Mouse (Mus musculus) liver, embryonic 12.5 days (tissue): ENCODE results near the gene Ccdc122. TPM values are rescaled to one million over a fixed set of nuclear protein-coding genes. Genes with fewer than 3 reads are reported as not detected.

Experiments used
- ATAC-seq: fragments of 200-750 bp; cut with Nextera tagmentation; 2 replicates; pipeline ENCODE4 v1.8.0; 2017; ENCODE audit warnings: moderate number of reproducible peaks, mild to moderate bottlenecking, moderate library complexity
- H3K27ac ChIP-seq: fragments of 300-500 bp; sonication (generic); 2 replicates; pipeline ENCODE4 v1.5.1; 2016; ENCODE audit warnings: mild to moderate bottlenecking
- H3K27me3 ChIP-seq: fragments of 300-500 bp; sonication (generic); replicated peaks from 2 replicates; pipeline ENCODE4 v1.6.1; 2016; ENCODE audit warnings: mild to moderate bottlenecking, moderate library complexity
- H3K36me3 ChIP-seq: fragments of 300-500 bp; sonication (generic); 2 replicates; pipeline ENCODE4 v1.6.1; 2016; ENCODE audit warnings: mild to moderate bottlenecking, moderate library complexity
- H3K4me1 ChIP-seq: fragments of 300-500 bp; sonication (generic); 2 replicates; pipeline ENCODE4 v1.6.1; 2016
- H3K4me2 ChIP-seq: fragments of 300-500 bp; sonication (generic); 2 replicates; pipeline ENCODE4 v1.6.1; 2016; ENCODE audit warnings: mild to moderate bottlenecking, moderate library complexity
- H3K4me3 ChIP-seq: fragments of 300-500 bp; sonication (generic); 2 replicates; pipeline ENCODE4 v1.5.1; 2016; ENCODE audit warnings: mild to moderate bottlenecking, moderate library complexity
- H3K9ac ChIP-seq: fragments of 300-500 bp; sonication (generic); 2 replicates; pipeline ENCODE4 v1.6.1; 2016; ENCODE audit warnings: mild to moderate bottlenecking, moderate library complexity
- H3K9me3 ChIP-seq: fragments of 300-500 bp; sonication (generic); replicated peaks from 2 replicates; pipeline ENCODE4 v1.6.1; 2016; ENCODE audit warnings: mild to moderate bottlenecking, moderate library complexity
- WGBS: fragments of 180-500 bp; shearing (Covaris S2); methylation state at CpG from one replicate; pipeline ENCODE4 v1.1.7; 2016; ENCODE audit not compliant: insufficient replicate concordance; 5-methylcytosine and 5-hydroxymethylcytosine counted together
- polyA plus RNA-seq: library from polyadenylated mRNA; unstranded; fragments of >200 nt; fragmentation: Nextera tagmentation; extraction: Ambion mirVana; gene quantifications from 2 replicates; pipeline ENCODE4 v1.2.1, GENCODE M21; 2016

Ccdc122 gene
- polyA plus RNA-seq, 1 experiment from 2014 or later, result 2.2 TPM

DNA sequence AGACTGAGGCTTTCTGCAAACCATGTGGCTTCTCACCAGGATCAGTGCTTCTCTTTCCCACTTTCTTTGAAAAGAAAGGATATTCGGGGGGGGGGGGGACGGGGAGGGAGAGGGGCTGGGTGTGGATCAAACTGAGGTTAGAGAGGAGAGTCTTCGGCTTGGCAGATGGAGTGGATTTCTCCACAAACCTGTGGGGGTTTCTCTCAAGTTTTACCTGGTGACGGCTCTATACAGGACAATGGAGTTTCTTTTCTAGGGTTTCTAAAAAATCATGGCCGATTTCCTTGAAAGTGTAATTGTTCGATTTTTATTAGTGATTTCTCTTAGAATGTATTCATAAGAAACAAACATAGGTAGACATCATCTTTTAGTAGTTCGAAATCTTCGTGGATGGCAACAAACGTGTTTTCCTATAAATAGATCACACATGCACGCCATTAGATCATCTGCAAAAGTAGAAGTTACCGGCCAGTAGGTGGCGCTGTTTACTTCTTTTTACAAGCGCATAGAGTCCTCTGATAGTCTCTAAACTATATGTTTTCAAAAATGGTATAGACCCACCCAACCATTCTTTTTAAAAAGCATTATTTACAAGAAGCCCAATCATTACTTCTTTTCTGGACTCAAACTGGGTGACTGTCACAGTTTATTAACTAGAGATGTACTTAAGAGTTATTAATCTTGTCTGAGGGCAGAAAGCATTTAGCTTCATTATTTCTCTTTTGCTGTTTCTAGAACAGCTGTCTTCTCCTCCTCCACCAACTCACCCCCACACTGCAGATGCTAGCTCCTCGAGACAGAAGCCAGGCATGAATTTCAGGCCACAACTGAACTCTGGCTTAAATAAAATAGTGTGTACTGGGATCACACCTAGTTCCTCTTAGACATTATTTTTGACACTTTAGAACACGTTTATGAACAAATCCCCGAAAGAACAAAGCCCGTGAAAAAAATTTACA lies 105.0 kb downstream of the Ccdc122 start:
- H3K4me1 ChIP-seq, result 0 out of 2 replicates have a peak, but pooled peaks cover 5% of the 10 kb centered on the region
- H3K4me2 ChIP-seq, result no peak overlapping the region
- no peaks in the 10 kb centered on the region for H3K27me3 ChIP-seq
- no peaks in the 10 kb centered on the region for H3K9me3 ChIP-seq
- no peak overlapping the region for H3K9ac ChIP-seq
- 28% methylated on average over 17 of the region's 17 CpGs for WGBS
- no peak for ATAC-seq
- H3K4me3 ChIP-seq, result no peak overlapping the region
- H3K36me3 ChIP-seq, result no peaks in the 10 kb centered on the region
- H3K27ac ChIP-seq, result no peak overlapping the region

DNA sequence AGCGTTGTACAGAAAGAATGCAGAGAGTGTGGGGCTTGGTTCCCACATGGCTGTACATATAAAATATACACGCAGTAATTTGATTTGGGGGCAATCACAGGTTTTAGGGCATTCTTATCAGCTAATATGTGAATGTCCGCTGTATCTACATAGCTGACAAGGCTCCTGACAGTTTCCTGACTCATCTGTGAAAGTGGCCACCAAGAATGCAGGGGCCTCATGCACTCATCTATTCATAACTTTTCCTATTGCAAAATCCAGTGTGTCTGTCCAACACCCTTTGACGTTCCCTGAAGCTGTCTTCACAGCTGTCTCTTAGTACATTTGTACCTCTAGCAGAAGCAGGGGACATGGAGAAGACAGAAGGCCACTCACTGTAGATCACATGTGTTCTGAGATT lies 108.5 kb downstream of the Ccdc122 start:
- Histone ChIP-seq H3K36me3 (no peaks in the 10 kb centered on the region), H3K27ac (no peak overlapping the region), H3K4me3 (no peak overlapping the region), H3K27me3 (no peaks in the 10 kb centered on the region), H3K4me1 (0 out of 2 replicates have a peak, but pooled peaks cover 5% of the 10 kb centered on the region), H3K4me2 (no peak overlapping the region), H3K9ac (no peak overlapping the region), H3K9me3 (no peaks in the 10 kb centered on the region)
- ATAC-seq, result no peak
- WGBS, result 47% methylated on average over 4 of the region's 4 CpGs

DNA sequence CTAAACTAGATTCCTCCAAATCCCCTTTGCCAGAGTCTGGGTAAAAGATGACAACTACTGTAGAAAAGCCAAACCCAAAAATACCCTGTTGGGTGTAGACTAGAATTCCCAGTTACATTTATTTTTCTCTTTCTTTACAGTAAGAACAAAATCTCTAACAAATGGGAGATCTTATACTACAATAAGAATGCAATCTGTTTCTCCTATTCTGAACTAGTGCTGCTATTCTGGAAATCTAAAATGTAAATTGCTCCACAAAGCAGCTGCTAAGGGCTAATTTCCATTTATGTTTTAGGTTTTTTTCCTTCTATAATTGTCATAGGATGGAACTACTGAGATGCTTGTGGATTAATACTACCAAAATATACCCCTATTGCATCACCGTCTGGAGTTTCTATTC lies 111.1 kb downstream of the Ccdc122 start:
- 91% methylated on average over 1 of the region's 1 CpGs for WGBS
- Histone ChIP-seq H3K9ac (no peak overlapping the region), H3K27me3 (no peaks in the 10 kb centered on the region), H3K4me2 (no peak overlapping the region), H3K4me1 (0 out of 2 replicates have a peak, but pooled peaks cover 5% of the 10 kb centered on the region), H3K9me3 (no peaks in the 10 kb centered on the region), H3K36me3 (no peaks in the 10 kb centered on the region), H3K4me3 (no peak overlapping the region), H3K27ac (no peak overlapping the region)
- ATAC-seq, result no peak

DNA sequence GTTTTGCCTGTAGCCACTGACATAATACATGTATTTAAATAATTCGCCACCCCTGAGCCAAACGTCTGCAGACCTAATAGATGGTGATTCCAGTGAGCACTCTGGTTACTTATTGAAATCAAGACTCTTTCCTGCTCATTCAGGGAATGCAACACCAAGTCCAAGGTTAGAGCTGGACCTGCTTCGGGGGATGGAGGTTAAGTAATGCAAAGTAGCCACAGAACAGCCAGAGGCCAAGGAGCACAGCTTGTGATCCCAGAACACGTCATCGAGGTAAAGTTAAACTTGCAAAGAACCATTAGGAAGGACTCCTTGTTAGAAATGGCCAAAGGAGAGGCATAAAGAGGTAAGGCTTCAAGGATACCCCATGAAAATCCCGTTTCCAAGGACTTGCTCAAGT lies 114.0 kb downstream of the Ccdc122 start:
- Histone ChIP-seq H3K9me3 (no peaks in the 10 kb centered on the region), H3K27ac (no peak overlapping the region), H3K4me3 (no peak overlapping the region), H3K27me3 (peaks cover 8% of the 10 kb centered on the region), H3K4me2 (no peak overlapping the region), H3K9ac (no peak overlapping the region), H3K4me1 (no peaks in the 10 kb centered on the region), H3K36me3 (no peaks in the 10 kb centered on the region)
- no peak for ATAC-seq
- WGBS, result 60% methylated on average over 6 of the region's 6 CpGs

DNA sequence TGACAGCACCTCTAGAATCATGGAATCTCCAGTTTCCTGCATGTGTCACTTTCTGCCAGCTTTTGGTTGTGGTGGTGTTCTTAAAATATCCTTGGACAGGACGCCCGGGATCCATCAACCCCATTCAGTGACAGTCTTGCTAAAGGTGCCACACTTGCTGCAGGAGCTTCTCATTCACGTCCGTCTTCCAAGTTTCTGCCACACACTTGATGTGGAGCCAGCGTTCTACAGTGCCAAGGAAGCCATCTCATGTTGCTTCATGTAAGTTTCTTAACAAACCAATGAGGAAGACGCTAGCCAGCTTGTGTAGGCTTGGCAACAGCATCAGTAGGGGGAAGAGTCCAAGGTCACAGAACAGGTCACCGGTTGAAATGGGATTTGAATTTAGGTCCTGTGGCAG lies 114.9 kb downstream of the Ccdc122 start:
- no peaks in the 10 kb centered on the region for H3K36me3 ChIP-seq
- no peaks in the 10 kb centered on the region for H3K4me1 ChIP-seq
- ATAC-seq, result no peak
- WGBS, result 76% methylated on average over 7 of the region's 7 CpGs
- peaks cover 17% of the 10 kb centered on the region for H3K27me3 ChIP-seq
- no peak overlapping the region for H3K27ac ChIP-seq
- no peak overlapping the region for H3K4me2 ChIP-seq
- H3K4me3 ChIP-seq, result no peak overlapping the region
- H3K9me3 ChIP-seq, result no peaks in the 10 kb centered on the region
- no peak overlapping the region for H3K9ac ChIP-seq

DNA sequence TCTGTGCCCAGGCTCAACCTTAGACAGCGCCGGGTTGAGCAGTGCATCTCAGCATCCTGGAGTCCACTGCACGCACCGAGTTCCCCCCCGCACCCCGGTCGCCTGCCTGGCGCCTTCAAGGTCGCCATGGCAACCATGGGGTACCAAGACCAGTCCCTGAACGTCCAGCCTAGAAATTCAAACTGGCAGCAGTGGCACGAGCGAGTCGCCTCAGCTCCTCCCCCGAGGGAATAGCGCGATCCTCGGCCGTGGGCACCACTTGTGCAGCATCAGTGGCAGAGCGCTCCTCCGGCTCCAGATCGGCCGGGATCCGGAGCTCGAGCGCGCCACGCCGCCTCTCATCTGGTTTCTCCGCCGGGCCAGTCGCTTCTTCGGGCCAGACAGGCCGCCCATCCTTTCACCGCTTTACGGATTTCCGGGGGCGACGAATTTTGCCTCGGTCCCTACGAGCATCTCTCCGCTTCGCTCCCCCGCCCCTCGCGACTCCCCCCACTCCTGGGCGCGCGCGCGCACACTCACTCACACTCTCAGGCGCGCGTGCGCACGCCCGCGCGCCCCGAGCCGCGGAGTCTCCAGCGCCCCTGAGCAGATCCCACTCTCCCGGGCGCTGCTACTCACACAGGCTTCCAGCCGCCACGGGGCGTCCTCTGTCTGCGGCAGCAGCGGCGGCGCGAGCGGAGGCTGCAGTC lies 119.8 kb downstream of the Ccdc122 start, which contains the start of gene Enox1:
Gene Enox1, plus strand, starts transcription at position 542 of the 689 bp plus-strand sequence.
- no peak within 1 kb of the TSS for H3K27ac ChIP-seq
- H3K9ac ChIP-seq, result no peak within 1 kb of the TSS
- H3K27me3 ChIP-seq, result peaks cover 50% of the 10 kb centered on the region
- no peaks in the 10 kb centered on the region for H3K4me1 ChIP-seq
- no peaks in the 10 kb centered on the region for H3K36me3 ChIP-seq
- WGBS, result 1% methylated on average over 73 of the region's 73 CpGs
- no peaks in the 10 kb centered on the region for H3K9me3 ChIP-seq
- H3K4me3 ChIP-seq, result peak within 1 kb of the TSS; percentile 55
- H3K4me2 ChIP-seq, result peak within 1 kb of the TSS; percentile 74
- ATAC-seq, result no peak

DNA sequence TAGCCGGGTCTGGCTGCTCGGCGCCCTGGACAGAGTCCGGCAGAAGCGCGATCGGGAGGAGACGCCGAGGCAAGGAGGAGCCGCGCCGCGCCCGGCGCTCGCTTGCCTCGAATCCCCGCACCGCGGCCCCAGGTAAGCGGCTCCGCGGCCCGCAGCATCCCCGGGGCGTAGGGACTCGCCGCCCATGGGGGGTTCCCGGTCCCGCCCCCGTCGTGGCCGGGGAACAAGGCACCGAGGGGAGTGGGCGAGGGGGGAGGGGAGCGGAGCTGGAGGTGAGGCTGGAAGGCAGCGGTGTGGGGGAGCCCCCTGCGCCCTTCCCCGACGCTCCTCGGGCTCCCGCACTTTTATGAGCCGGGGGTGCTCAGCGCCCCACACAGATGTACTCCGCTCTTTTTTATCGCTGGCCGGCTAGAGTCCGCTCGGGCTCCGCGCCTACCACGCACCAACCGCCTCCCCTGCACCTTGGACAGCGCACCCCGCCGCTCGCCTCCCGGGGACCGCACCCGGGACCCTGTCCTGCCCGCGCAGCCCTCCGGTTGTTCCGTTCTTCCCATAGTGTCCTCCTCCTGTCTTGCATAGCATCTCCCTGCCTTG lies 120.4 kb downstream of the Ccdc122 start:
- no peaks in the 10 kb centered on the region for H3K36me3 ChIP-seq
- ATAC-seq, result no peak
- H3K27ac ChIP-seq, result no peak overlapping the region
- peak overlapping the region; percentile 55 for H3K4me3 ChIP-seq
- H3K9ac ChIP-seq, result no peak overlapping the region
- peaks cover 50% of the 10 kb centered on the region for H3K27me3 ChIP-seq
- WGBS, result 1% methylated on average over 62 of the region's 64 CpGs
- H3K9me3 ChIP-seq, result no peaks in the 10 kb centered on the region
- H3K4me1 ChIP-seq, result no peaks in the 10 kb centered on the region
- H3K4me2 ChIP-seq, result peak overlapping the region; percentile 74

DNA sequence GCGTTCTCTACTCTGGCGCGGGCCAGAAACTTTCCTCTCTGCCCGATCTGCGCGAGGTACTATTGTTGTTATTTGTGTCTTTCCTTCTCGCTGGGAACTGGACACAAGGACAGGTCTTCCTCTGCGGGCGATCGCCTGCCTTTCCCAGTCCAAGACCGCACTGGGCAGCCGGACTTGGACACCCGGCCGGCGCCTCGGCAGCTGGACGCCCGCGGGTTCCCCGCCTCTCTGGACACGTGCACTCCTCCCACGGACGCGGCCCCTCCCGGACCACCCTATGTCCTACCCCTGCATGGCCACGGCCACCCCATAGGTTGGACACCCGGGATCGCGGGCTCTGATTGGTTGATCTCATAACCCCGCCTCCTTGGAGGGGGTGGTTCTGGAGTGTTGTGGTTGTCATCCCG lies 120.9 kb downstream of the Ccdc122 start:
- peak overlapping the region; percentile 74 for H3K4me2 ChIP-seq
- no peaks in the 10 kb centered on the region for H3K4me1 ChIP-seq
- H3K36me3 ChIP-seq, result no peaks in the 10 kb centered on the region
- H3K27me3 ChIP-seq, result peaks cover 50% of the 10 kb centered on the region
- 4% methylated on average over 31 of the region's 31 CpGs for WGBS
- H3K4me3 ChIP-seq, result peak overlapping the region; percentile 55
- no peaks in the 10 kb centered on the region for H3K9me3 ChIP-seq
- no peak for ATAC-seq
- H3K27ac ChIP-seq, result no peak overlapping the region
- no peak overlapping the region for H3K9ac ChIP-seq

DNA sequence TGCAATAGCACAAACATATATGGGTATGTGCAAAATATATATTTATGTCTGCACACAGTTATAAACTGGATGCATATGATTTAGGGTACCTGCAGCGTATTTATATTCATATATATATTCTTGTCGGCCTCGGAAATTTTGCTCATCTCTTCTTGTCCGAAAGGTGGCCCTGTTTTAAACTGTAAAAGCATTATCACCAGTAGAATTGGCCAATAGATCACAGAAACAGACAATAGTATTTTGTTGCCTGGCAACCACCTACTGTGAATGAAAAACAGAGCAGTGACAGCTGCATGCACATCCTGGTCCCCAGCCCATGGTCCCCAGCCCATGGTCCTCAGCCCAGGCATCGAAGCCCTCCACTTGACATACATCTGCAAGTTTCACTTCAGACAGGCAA lies 122.8 kb downstream of the Ccdc122 start:
- Histone ChIP-seq H3K9ac (no peak overlapping the region), H3K4me1 (no peaks in the 10 kb centered on the region), H3K27ac (no peak overlapping the region), H3K4me3 (no peak overlapping the region), H3K36me3 (no peaks in the 10 kb centered on the region), H3K4me2 (no peak overlapping the region), H3K9me3 (no peaks in the 10 kb centered on the region), H3K27me3 (peaks cover 50% of the 10 kb centered on the region)
- 69% methylated on average over 5 of the region's 5 CpGs for WGBS
- no peak for ATAC-seq

Other genes with a start within 250 kb of the Ccdc122 start
- gene Lacc1, start 132 bp downstream of the Ccdc122 start, polyA plus RNA-seq, result 7.1 and 7.2 TPM in 2 replicates
- 0.50 and 0.58 TPM in 2 replicates for gene Enox1, start 120.0 kb downstream of the Ccdc122 start, polyA plus RNA-seq